Mouse (Mus musculus): ENCODE data around the gene Gm45062.

Gm45062 gene

GRCm38 (mm10) chr6:8474316-8474715 lies 215.1 kb downstream of the Gm45062 start:
- DNase-seq (ENCODE audit: low spot score): no peak

- no peak for DNase-seq (ENCODE audit: low spot score)
Observed at GRCm38 (mm10) chr6:8474820-8475219, 215.6 kb downstream of the Gm45062 start.

GRCm38 (mm10) chr6:8479176-8479575 lies 219.9 kb downstream of the Gm45062 start:
- DNase-seq (ENCODE audit: low spot score): peak; percentile 44

GRCm38 (mm10) chr6:8484437-8485275 lies 225.4 kb downstream of the Gm45062 start:
- no peak for DNase-seq (ENCODE audit: low spot score)

GRCm38 (mm10) chr6:8485414-8486175 lies 226.3 kb downstream of the Gm45062 start:
- DNase-seq (ENCODE audit: low spot score): no peak

GRCm38 (mm10) chr6:8486391-8487043 lies 227.3 kb downstream of the Gm45062 start:
- no peak for DNase-seq (ENCODE audit: low spot score)

GRCm38 (mm10) chr6:8487044-8487853 lies 228.0 kb downstream of the Gm45062 start:
- DNase-seq (ENCODE audit: low spot score): no peak

- DNase-seq (ENCODE audit: low spot score): no peak
Observed at GRCm38 (mm10) chr6:8488249-8488648, 229.0 kb downstream of the Gm45062 start.

GRCm38 (mm10) chr6:8489266-8489665 lies 230.0 kb downstream of the Gm45062 start:
- DNase-seq (ENCODE audit: low spot score): no peak

GRCm38 (mm10) chr6:8489938-8490585 lies 230.8 kb downstream of the Gm45062 start:
- DNase-seq (ENCODE audit: low spot score): no peak

- no peak for DNase-seq (ENCODE audit: low spot score)
Observed at GRCm38 (mm10) chr6:8492248-8492647, 233.0 kb downstream of the Gm45062 start.

GRCm38 (mm10) chr6:8495109-8495826 lies 236.0 kb downstream of the Gm45062 start:
- no peak for DNase-seq (ENCODE audit: low spot score)

- DNase-seq (ENCODE audit: low spot score): no peak
Observed at GRCm38 (mm10) chr6:8495827-8496222, 236.6 kb downstream of the Gm45062 start.

GRCm38 (mm10) chr6:8497234-8497867 lies 238.1 kb downstream of the Gm45062 start:
- no peak for DNase-seq (ENCODE audit: low spot score)

- DNase-seq (ENCODE audit: low spot score): no peak
Observed at GRCm38 (mm10) chr6:8497868-8498257, 238.6 kb downstream of the Gm45062 start.

- DNase-seq (ENCODE audit: low spot score): no peak
Observed at GRCm38 (mm10) chr6:8498961-8499360, 239.7 kb downstream of the Gm45062 start.

GRCm38 (mm10) chr6:8503953-8504352 lies 244.7 kb downstream of the Gm45062 start:
- DNase-seq (ENCODE audit: low spot score): no peak

GRCm38 (mm10) chr6:8504521-8505228 lies 245.4 kb downstream of the Gm45062 start:
- no peak for DNase-seq (ENCODE audit: low spot score)

GRCm38 (mm10) chr6:8506631-8507030 lies 247.4 kb downstream of the Gm45062 start:
- no peak for DNase-seq (ENCODE audit: low spot score)

All from embryo, embryonic 10.5 days (tissue).